Mouse (Mus musculus) mesoderm, embryonic 11.5 days (tissue): ENCODE measurements around the gene Trip10.
A peak's percentile ranks its signal among the peaks of the same experiment; 100 is the strongest.

Experiments used
- DNase-seq: peaks from one replicate; pipeline ENCODE4 v3.0.0-alpha.2; 2012; ENCODE audit warnings: low read depth, low spot score

Trip10 gene

GRCm38 (mm10) chr17:57234254-57234928, 14.9 kb upstream of the Trip10 start:
- no peak for DNase-seq

GRCm38 (mm10) chr17:57235803-57236202, 13.5 kb upstream of the Trip10 start:
- DNase-seq = no peak

GRCm38 (mm10) chr17:57237181-57237580, 12.1 kb upstream of the Trip10 start:
- no peak for DNase-seq

- DNase-seq = no peak
These were observed 5.4 kb upstream of the Trip10 start for GRCm38 (mm10) chr17:57243650-57244370.

- DNase-seq = no peak
These were observed 3.8 kb upstream of the Trip10 start for GRCm38 (mm10) chr17:57245311-57245929.

- DNase-seq = peak; percentile 15
These were observed 2.4 kb upstream of the Trip10 start for GRCm38 (mm10) chr17:57246663-57247392.

GRCm38 (mm10) chr17:57247393-57248200, 1.7 kb upstream of the Trip10 start:
- peak; percentile 98 for DNase-seq

GRCm38 (mm10) chr17:57248201-57248699, 1.0 kb upstream of the Trip10 start, which contains the start of gene Gpr108:
Gene Gpr108, minus strand, starts transcription at chr17:57248446.
- DNase-seq = peak; percentile 86

- DNase-seq = no peak
These were observed 484 bp upstream of the Trip10 start for GRCm38 (mm10) chr17:57248771-57249170.

- DNase-seq = peak; percentile 22
These were observed 1.4 kb downstream of the Trip10 start for GRCm38 (mm10) chr17:57250461-57251160.

- DNase-seq = no peak
These were observed 2.2 kb downstream of the Trip10 start for GRCm38 (mm10) chr17:57251431-57251830.

GRCm38 (mm10) chr17:57253306-57253705, 4.1 kb downstream of the Trip10 start:
- DNase-seq = no peak

- DNase-seq = no peak
These were observed 6.1 kb downstream of the Trip10 start for GRCm38 (mm10) chr17:57255354-57255753.

- DNase-seq = no peak
These were observed 7.7 kb downstream of the Trip10 start for GRCm38 (mm10) chr17:57256921-57257485.

GRCm38 (mm10) chr17:57258191-57258590, 8.9 kb downstream of the Trip10 start:
- DNase-seq = no peak

GRCm38 (mm10) chr17:57259742-57260141, 10.5 kb downstream of the Trip10 start:
- no peak for DNase-seq

GRCm38 (mm10) chr17:57260351-57260750, 11.1 kb downstream of the Trip10 start:
- DNase-seq = no peak

GRCm38 (mm10) chr17:57261286-57261685, 12.0 kb downstream of the Trip10 start:
- DNase-seq = no peak

GRCm38 (mm10) chr17:57261796-57262195, 12.5 kb downstream of the Trip10 start:
- DNase-seq = no peak
